Mouse (Mus musculus) kidney, adult 2 months (tissue): ENCODE results near the gene Smg6. TPM values are rescaled to one million over a fixed set of nuclear protein-coding genes. Genes with fewer than 3 reads are reported as not detected.
"Not testable (repeated sequence)": the region's sequence is repeated elsewhere in the genome, so short reads cannot be mapped to it uniquely, and the experiment has no call there.

Experiments used
- DNase-seq: peaks from one replicate; pipeline ENCODE4 v3.0.0; 2021
- H3K27ac ChIP-seq: fragments of 200-500 bp; 2 replicates; pipeline ENCODE4 v1.5.1; 2012; ENCODE audit warnings: low read depth, low read length, control low read depth, inconsistent platforms; ENCODE audit not compliant: insufficient read depth
- H3K27me3 ChIP-seq: fragments of 200-500 bp; replicated peaks from 2 replicates; pipeline ENCODE4 v1.6.1; 2012; ENCODE audit warnings: mild to moderate bottlenecking, moderate library complexity, low read length, inconsistent platforms; ENCODE audit not compliant: control insufficient read depth, insufficient read depth
- H3K36me3 ChIP-seq: fragments of 200-500 bp; 2 replicates; pipeline ENCODE4 v1.6.1; 2012; ENCODE audit warnings: mild to moderate bottlenecking, moderate library complexity, low read length, inconsistent platforms; ENCODE audit not compliant: control insufficient read depth, insufficient read depth
- H3K4me1 ChIP-seq: fragments of 200-500 bp; 2 replicates; pipeline ENCODE4 v1.6.1; 2011; ENCODE audit warnings: low read length; ENCODE audit not compliant: control insufficient read depth, insufficient read depth
- H3K4me3 ChIP-seq: fragments of 200-500 bp; 2 replicates; pipeline ENCODE4 v1.5.1; 2011; ENCODE audit warnings: mild to moderate bottlenecking, low read depth, low read length, control low read depth; ENCODE audit not compliant: insufficient read depth
- CTCF ChIP-seq: fragments of 200-500 bp; conservative IDR thresholded peaks from 2 replicates; pipeline ENCODE4 v1.5.1; 2011; ENCODE audit warnings: low read depth, mild to moderate bottlenecking, control low read depth, low read length, moderate library complexity, mixed read lengths; ENCODE audit not compliant: insufficient read depth, insufficient read length
- POLR2A ChIP-seq: fragments of 200-500 bp; IDR thresholded peaks from one replicate; pipeline ENCODE4 v1.6.1; 2011; ENCODE audit warnings: low read depth, low read length, control low read depth
- WGBS: fragments of 180-500 bp; shearing (Covaris S2); methylation state at CpG from one replicate; pipeline ENCODE4 v1.1.7; 2018; 5-methylcytosine and 5-hydroxymethylcytosine counted together
- polyA plus RNA-seq: library from polyadenylated mRNA; depleted of rRNA; stranded (reverse); fragments of >200 nt; gene quantifications from 2 replicates; pipeline ENCODE4 v1.2.3, GENCODE M21; 2012

Smg6 gene
- polyA plus RNA-seq, 1 experiment, result 35.2 TPM

- no peak for DNase-seq
- WGBS, result 7% methylated on average over 23 of the region's 23 CpGs
- Histone ChIP-seq H3K4me3 (peak within 1 kb of the TSS; percentile 56), H3K27ac (peak within 1 kb of the TSS; percentile 40; the same call in 1 of the 2 replicates), H3K36me3 (no peaks in the 10 kb centered on the region), H3K4me1 (peaks cover 7% of the 10 kb centered on the region; the same call in 1 of the 2 replicates), H3K27me3 (no peaks in the 10 kb centered on the region)
- TF ChIP-seq POLR2A, result no peak
- no peak for TF ChIP-seq CTCF
Measured at GRCm38 (mm10) chr11:75169405-75170080, 243.9 kb downstream of the Smg6 start, which contains the start of gene Hic1. Hic1 (minus strand) TSS chr11:75169519.

GRCm38 (mm10) chr11:75170136-75170751 lies 244.6 kb downstream of the Smg6 start:
- Histone ChIP-seq H3K4me1 (peaks cover 7% of the 10 kb centered on the region; the same call in 1 of the 2 replicates), H3K27ac (no peak overlapping the region), H3K36me3 (no peaks in the 10 kb centered on the region), H3K4me3 (peak overlapping the region; percentile 17; the same call in 1 of the 2 replicates), H3K27me3 (no peaks in the 10 kb centered on the region)
- no peak for TF ChIP-seq POLR2A
- peak; percentile 75 for TF ChIP-seq CTCF
- under 1% methylated on average over 38 of the region's 38 CpGs for WGBS
- peak; percentile 96 for DNase-seq

- no peak overlapping the region for H3K4me3 ChIP-seq
Measured at GRCm38 (mm10) chr11:75171186-75171865, 245.7 kb downstream of the Smg6 start.

GRCm38 (mm10) chr11:75172151-75173094 lies 246.8 kb downstream of the Smg6 start:
- no peak for DNase-seq
- no peaks in the 10 kb centered on the region for H3K27me3 ChIP-seq
- H3K36me3 ChIP-seq, result no peaks in the 10 kb centered on the region; the same call in 1 of the 2 replicates

More at GRCm38 (mm10) chr11:75171186-75171865, 245.7 kb downstream of the Smg6 start:
- DNase-seq, result no peak
- peaks cover 4% of the 10 kb centered on the region; the same call in 1 of the 2 replicates for H3K4me1 ChIP-seq
- H3K36me3 ChIP-seq, result no peaks in the 10 kb centered on the region
- H3K27ac ChIP-seq, result no peak overlapping the region
- WGBS, result 19% methylated on average over 17 of the region's 17 CpGs
- no peaks in the 10 kb centered on the region for H3K27me3 ChIP-seq
- no peak for TF ChIP-seq CTCF
- no peak for TF ChIP-seq POLR2A

GRCm38 (mm10) chr11:75173095-75173798 lies 247.6 kb downstream of the Smg6 start:
- Histone ChIP-seq H3K4me3 (peak overlapping the region; percentile 63), H3K4me1 (peaks cover 6% of the 10 kb centered on the region; the same call in 1 of the 2 replicates), H3K36me3 (no peaks in the 10 kb centered on the region; the same call in 1 of the 2 replicates), H3K27me3 (no peaks in the 10 kb centered on the region), H3K27ac (no peak overlapping the region)
- WGBS, result under 1% methylated on average over 70 of the region's 71 CpGs
- no peak for TF ChIP-seq CTCF
- no peak for TF ChIP-seq POLR2A
- peak; percentile 88 for DNase-seq

More at GRCm38 (mm10) chr11:75172151-75173094, 246.8 kb downstream of the Smg6 start:
- TF ChIP-seq POLR2A (no peak), CTCF (no peak)
- H3K4me1 ChIP-seq, result peaks cover 4% of the 10 kb centered on the region; the same call in 1 of the 2 replicates
- under 1% methylated on average over 74 of the region's 75 CpGs for WGBS
- H3K27ac ChIP-seq, result no peak overlapping the region
- H3K4me3 ChIP-seq, result peak overlapping the region; percentile 63

- Histone ChIP-seq H3K36me3 (no peaks in the 10 kb centered on the region; the same call in 1 of the 2 replicates), H3K27ac (no peak overlapping the region), H3K4me1 (peaks cover 6% of the 10 kb centered on the region; the same call in 1 of the 2 replicates), H3K27me3 (no peaks in the 10 kb centered on the region), H3K4me3 (peak overlapping the region; percentile 63)
- TF ChIP-seq POLR2A (no peak), CTCF (no peak)
- no peak for DNase-seq
- WGBS, result 3% methylated on average over 15 of the region's 15 CpGs
Measured at GRCm38 (mm10) chr11:75173799-75174165, 248.2 kb downstream of the Smg6 start.

GRCm38 (mm10) chr11:75174574-75174973 lies 249.0 kb downstream of the Smg6 start:
- WGBS, result 71% methylated on average over 6 of the region's 6 CpGs
- H3K4me3 ChIP-seq, H3K27ac ChIP-seq, H3K36me3 ChIP-seq, DNase-seq, H3K27me3 ChIP-seq, H3K4me1 ChIP-seq: not testable (repeated sequence)
